Mouse (Mus musculus) limb, embryonic 11.5 days (tissue): ENCODE data around the gene Rhobtb1. TPM values are rescaled to one million over a fixed set of nuclear protein-coding genes. Genes with fewer than 3 reads are reported as not detected.

Experiments
- ATAC-seq: fragments of 200-750 bp; cut with Nextera tagmentation; 2 replicates; pipeline ENCODE4 v1.8.0; 2017; ENCODE audit warnings: low read depth; ENCODE audit not compliant: insufficient number of reproducible peaks, low FRiP score, low TSS enrichment
- DNase-seq: peaks from one replicate; pipeline ENCODE4 v3.0.0-alpha.2; 2015; ENCODE audit warnings: low spot score
- H3K27ac ChIP-seq: fragments of 300-500 bp; sonication (generic); replicated peaks from 2 replicates; pipeline ENCODE4 v1.5.1; 2014; ENCODE audit warnings: low read depth, mild to moderate bottlenecking, low read length
- H3K27me3 ChIP-seq: fragments of 300-500 bp; sonication (generic); 2 replicates; pipeline ENCODE4 v1.6.1; 2014; ENCODE audit warnings: mild to moderate bottlenecking, low read length, mixed read lengths; ENCODE audit not compliant: control insufficient read depth, insufficient read depth
- H3K36me3 ChIP-seq: fragments of 300-500 bp; sonication (generic); 2 replicates; pipeline ENCODE4 v1.6.1; 2014; ENCODE audit warnings: mild to moderate bottlenecking, low read length, moderate library complexity, mixed read lengths; ENCODE audit not compliant: control insufficient read depth, insufficient read depth
- H3K4me1 ChIP-seq: fragments of 300-500 bp; sonication (generic); 2 replicates; pipeline ENCODE4 v1.6.1; 2014; ENCODE audit warnings: low read length, mixed read lengths; ENCODE audit not compliant: control insufficient read depth, insufficient read depth
- H3K4me2 ChIP-seq: fragments of 300-500 bp; sonication (generic); 2 replicates; pipeline ENCODE4 v1.6.1; 2014; ENCODE audit warnings: low read depth, mild to moderate bottlenecking, moderate library complexity; ENCODE audit not compliant: severe bottlenecking
- H3K4me3 ChIP-seq: fragments of 300-500 bp; sonication (generic); 2 replicates; pipeline ENCODE4 v1.5.1; 2014; ENCODE audit warnings: low read depth, low read length
- H3K9ac ChIP-seq: fragments of 300-500 bp; sonication (generic); 2 replicates; pipeline ENCODE4 v1.6.1; 2014; ENCODE audit warnings: mild to moderate bottlenecking, low read length
- H3K9me3 ChIP-seq: fragments of 300-500 bp; sonication (generic); 2 replicates; pipeline ENCODE4 v1.6.1; 2016; ENCODE audit warnings: low read length; ENCODE audit not compliant: control insufficient read depth
- WGBS: fragments of 180-500 bp; shearing (Covaris S2); extraction: QIAGEN DNeasy Blood & Tissue Kit; methylation state at CpG from one replicate; pipeline ENCODE4 v1.1.7; 2014; 5-methylcytosine and 5-hydroxymethylcytosine counted together
- polyA plus RNA-seq: library from polyadenylated mRNA; unstranded; fragments of >200 nt; fragmentation: Nextera tagmentation; extraction: Ambion mirVana; gene quantifications from 2 replicates; pipeline ENCODE4 v1.2.1, GENCODE M21; 2014

Rhobtb1 gene
- polyA plus RNA-seq, 1 experiment from 2014 or later = 23.8 TPM

GRCm38 (mm10) chr10:69187773-69188443 is 36.7 kb downstream of the Rhobtb1 start:
- H3K9me3 ChIP-seq = no peaks in the 10 kb centered on the region
- H3K4me2 ChIP-seq = no peak overlapping the region
- no peaks in the 10 kb centered on the region for H3K36me3 ChIP-seq
- no peak overlapping the region for H3K27ac ChIP-seq
- no peaks in the 10 kb centered on the region for H3K27me3 ChIP-seq
- H3K9ac ChIP-seq = no peak overlapping the region
- ATAC-seq (no peak), DNase-seq (no peak)
- H3K4me1 ChIP-seq = no peaks in the 10 kb centered on the region
- H3K4me3 ChIP-seq = no peak overlapping the region
- 86% methylated on average over 9 of the region's 9 CpGs for WGBS

GRCm38 (mm10) chr10:69190434-69191160 is 39.4 kb downstream of the Rhobtb1 start:
- no peaks in the 10 kb centered on the region for H3K36me3 ChIP-seq
- H3K4me2 ChIP-seq = no peak overlapping the region
- no peaks in the 10 kb centered on the region for H3K9me3 ChIP-seq
- ATAC-seq (no peak), DNase-seq (no peak)
- H3K9ac ChIP-seq = no peak overlapping the region
- no peaks in the 10 kb centered on the region for H3K27me3 ChIP-seq
- H3K4me3 ChIP-seq = no peak overlapping the region
- H3K27ac ChIP-seq = no peak overlapping the region
- H3K4me1 ChIP-seq = no peaks in the 10 kb centered on the region
- 84% methylated on average over 10 of the region's 10 CpGs for WGBS

DNA sequence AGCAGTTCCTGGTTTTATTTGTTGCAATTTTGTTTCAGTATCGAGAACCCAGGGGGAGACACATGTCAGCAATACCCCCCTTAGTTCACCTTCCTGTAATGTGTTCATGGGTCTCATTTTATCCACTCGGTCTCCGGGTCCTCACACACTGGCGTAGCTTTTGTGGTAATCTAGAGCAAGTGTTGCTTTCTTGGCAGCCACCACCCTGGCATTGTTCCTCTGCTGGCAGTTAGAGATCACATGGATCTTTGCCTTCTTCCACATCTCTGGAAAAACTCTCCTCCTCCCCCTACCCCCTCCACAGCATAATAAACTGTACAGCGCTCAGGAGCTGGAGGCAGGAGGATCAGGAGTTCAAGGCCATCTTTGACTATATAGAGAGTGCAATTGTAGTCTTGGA is 41.0 kb downstream of the Rhobtb1 start:
- no peaks in the 10 kb centered on the region for H3K4me1 ChIP-seq
- no peak overlapping the region for H3K27ac ChIP-seq
- WGBS = 93% methylated on average over 5 of the region's 5 CpGs
- no peaks in the 10 kb centered on the region for H3K36me3 ChIP-seq
- H3K27me3 ChIP-seq = no peaks in the 10 kb centered on the region
- no peak overlapping the region for H3K9ac ChIP-seq
- ATAC-seq = no peak
- H3K4me3 ChIP-seq = no peak overlapping the region
- H3K4me2 ChIP-seq = no peak overlapping the region
- H3K9me3 ChIP-seq = no peaks in the 10 kb centered on the region
- no peak for DNase-seq

DNA sequence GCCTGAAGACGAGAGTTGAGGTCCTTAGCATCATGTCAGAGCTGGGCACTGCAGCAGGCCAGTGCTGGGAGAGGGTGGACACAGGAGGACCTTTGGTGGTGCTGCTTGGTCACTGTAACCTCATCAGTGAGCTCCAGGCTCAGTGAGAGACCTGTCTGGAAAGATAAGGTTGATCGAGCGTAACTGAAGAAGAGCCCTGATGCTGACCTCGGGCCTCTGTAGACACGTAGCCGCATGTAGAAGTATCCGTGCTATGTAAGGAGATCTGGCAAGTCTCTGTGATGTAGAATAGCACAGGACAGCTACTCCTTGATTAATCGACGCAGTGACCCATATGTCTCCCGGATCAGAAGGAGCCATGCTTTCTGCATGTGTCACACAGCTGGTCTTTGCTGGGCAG is 42.5 kb downstream of the Rhobtb1 start:
- DNase-seq (no peak), ATAC-seq (no peak)
- no peak overlapping the region for H3K27ac ChIP-seq
- no peak overlapping the region for H3K4me3 ChIP-seq
- no peaks in the 10 kb centered on the region for H3K4me1 ChIP-seq
- H3K9ac ChIP-seq = no peak overlapping the region
- no peaks in the 10 kb centered on the region for H3K27me3 ChIP-seq
- no peaks in the 10 kb centered on the region for H3K36me3 ChIP-seq
- WGBS = 82% methylated on average over 10 of the region's 10 CpGs
- H3K9me3 ChIP-seq = no peaks in the 10 kb centered on the region
- H3K4me2 ChIP-seq = no peak overlapping the region

DNA sequence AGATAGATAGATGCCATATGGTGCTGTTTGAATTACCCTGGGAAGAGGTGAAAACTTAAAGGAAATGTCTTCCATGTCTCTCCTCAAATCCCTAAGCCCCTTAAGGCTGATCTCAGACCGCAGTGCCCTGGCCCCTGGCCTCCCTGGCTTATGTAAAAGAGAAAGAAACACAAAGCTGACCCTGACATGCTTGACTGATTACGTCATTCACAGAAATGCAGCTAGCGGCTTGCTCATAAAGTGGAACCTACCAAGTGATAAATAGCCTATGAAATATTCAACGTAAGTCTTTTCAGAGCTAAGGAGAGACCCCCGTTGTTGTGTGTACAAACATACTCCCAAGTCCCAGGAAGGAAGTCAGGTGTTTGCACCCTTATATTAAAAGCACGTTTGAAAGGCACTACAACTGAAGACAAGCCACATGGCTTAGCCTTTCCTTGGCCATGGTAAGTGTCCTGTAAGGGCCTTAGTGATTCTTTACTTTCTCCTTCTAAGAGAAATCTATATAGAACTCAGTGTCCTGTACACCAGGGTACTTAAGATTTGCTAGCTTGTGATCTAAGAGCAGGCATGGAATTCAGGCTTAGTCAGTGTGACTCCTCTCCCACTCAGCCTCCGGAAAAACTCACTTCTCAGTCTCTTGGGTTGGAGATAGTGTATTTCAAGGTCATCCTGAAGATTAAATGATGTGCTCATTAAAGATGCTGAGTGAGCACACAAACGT is 53.6 kb downstream of the Rhobtb1 start:
- ATAC-seq = no peak
- Histone ChIP-seq H3K9me3 (no peaks in the 10 kb centered on the region), H3K27ac (no peak overlapping the region), H3K4me1 (no peaks in the 10 kb centered on the region), H3K27me3 (no peaks in the 10 kb centered on the region), H3K9ac (no peak overlapping the region), H3K4me2 (no peak overlapping the region), H3K36me3 (no peaks in the 10 kb centered on the region), H3K4me3 (no peak overlapping the region)
- no peak for DNase-seq
- 75% methylated on average over 8 of the region's 8 CpGs for WGBS

- Histone ChIP-seq H3K9me3 (no peaks in the 10 kb centered on the region), H3K4me2 (no peak overlapping the region), H3K4me3 (no peak overlapping the region), H3K36me3 (no peaks in the 10 kb centered on the region), H3K9ac (no peak overlapping the region), H3K4me1 (no peaks in the 10 kb centered on the region), H3K27ac (no peak overlapping the region), H3K27me3 (no peaks in the 10 kb centered on the region)
- ATAC-seq (no peak), DNase-seq (no peak)
- 92% methylated on average over 6 of the region's 6 CpGs for WGBS
These were observed 54.8 kb downstream of the Rhobtb1 start for GRCm38 (mm10) chr10:69206081-69206480.

- DNase-seq (no peak), ATAC-seq (no peak)
- H3K4me1 ChIP-seq = no peaks in the 10 kb centered on the region
- H3K4me2 ChIP-seq = no peak overlapping the region
- H3K27me3 ChIP-seq = no peaks in the 10 kb centered on the region
- no peak overlapping the region for H3K4me3 ChIP-seq
- no peaks in the 10 kb centered on the region for H3K36me3 ChIP-seq
- no peak overlapping the region for H3K27ac ChIP-seq
- 86% methylated on average over 7 of the region's 7 CpGs for whole genome bisulfite sequencing
- no peaks in the 10 kb centered on the region for H3K9me3 ChIP-seq
- H3K9ac ChIP-seq = no peak overlapping the region
These were observed 56.2 kb downstream of the Rhobtb1 start for GRCm38 (mm10) chr10:69207481-69207880.

DNA sequence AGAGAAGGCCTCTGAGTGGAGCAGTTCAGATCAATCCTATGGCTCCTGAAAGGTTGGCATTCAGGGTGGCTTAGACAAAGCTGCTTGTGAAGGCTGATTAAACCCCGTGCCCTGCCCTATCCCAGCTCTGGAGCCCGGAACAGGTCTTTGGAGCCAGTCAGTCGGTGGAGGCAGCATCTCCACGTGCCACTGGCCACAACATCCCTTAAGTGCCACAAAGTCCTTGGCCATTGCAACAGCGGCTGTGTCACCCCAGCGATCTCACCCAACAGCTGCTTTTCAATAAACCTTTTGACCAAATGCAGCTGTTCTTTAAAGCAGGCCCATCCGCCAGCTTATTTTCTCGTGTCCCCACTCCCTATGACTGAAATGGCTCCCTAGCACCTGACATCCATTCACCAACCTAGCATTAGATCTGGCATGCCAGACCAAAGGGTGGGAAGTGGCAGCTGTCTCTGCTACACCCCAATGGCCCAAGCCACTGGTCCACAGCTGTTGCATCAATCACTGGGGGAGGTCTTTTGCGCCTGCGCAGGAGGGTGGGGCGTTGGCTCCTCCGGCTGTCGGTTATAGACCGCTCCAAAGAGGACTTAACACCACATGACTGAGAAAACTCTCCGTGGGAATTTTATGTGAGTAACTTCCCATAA is 56.9 kb downstream of the Rhobtb1 start:
- H3K4me2 ChIP-seq = no peak overlapping the region
- DNase-seq = no peak
- H3K9me3 ChIP-seq = no peaks in the 10 kb centered on the region
- H3K27me3 ChIP-seq = no peaks in the 10 kb centered on the region
- H3K9ac ChIP-seq = no peak overlapping the region
- H3K4me1 ChIP-seq = no peaks in the 10 kb centered on the region
- no peak overlapping the region for H3K27ac ChIP-seq
- H3K4me3 ChIP-seq = no peak overlapping the region
- ATAC-seq = no peak
- WGBS = 84% methylated on average over 15 of the region's 15 CpGs
- H3K36me3 ChIP-seq = no peaks in the 10 kb centered on the region
